Mouse (Mus musculus): ENCODE measurements around the gene Efna2. TPM values are rescaled to one million over a fixed set of nuclear protein-coding genes. Genes with fewer than 3 reads are reported as not detected.
"Not testable (repeated sequence)": the region's sequence is repeated elsewhere in the genome, so short reads cannot be mapped to it uniquely, and the experiment has no call there.

Gene Efna2
- total RNA-seq, 1 experiment from 2014 or later = 1.0 TPM

GRCm38 (mm10) chr10:80207201-80207600 is 27.9 kb downstream of the Efna2 start:
- ATAC-seq (replicated peaks; ENCODE audit: insufficient number of reproducible peaks, low FRiP score, low TSS enrichment, poor library complexity, severe bottlenecking) = no peak

DNA sequence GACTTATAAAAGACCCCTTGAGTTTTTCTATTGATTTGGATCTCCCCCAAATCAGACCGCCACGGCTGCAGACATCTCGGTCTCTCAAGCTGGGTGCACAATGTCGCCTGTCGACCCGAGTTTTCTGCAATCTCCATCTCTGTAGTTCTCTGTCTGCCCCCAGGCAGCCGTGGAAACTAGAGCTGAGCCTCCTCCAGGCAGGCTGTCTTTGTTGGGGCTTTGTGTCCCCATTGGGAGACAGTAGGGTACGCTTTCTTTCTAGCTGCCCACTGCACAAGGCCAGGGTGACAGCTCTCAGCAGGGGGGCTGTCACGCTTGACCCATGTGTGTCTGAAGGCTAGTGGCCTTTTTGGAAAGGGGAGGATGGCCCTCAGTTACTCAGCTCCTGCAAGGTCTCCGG is 28.4 kb downstream of the Efna2 start:
- ATAC-seq (replicated peaks; ENCODE audit: insufficient number of reproducible peaks, low FRiP score, low TSS enrichment, poor library complexity, severe bottlenecking) = no peak

- ATAC-seq (replicated peaks; ENCODE audit: insufficient number of reproducible peaks, low FRiP score, low TSS enrichment, poor library complexity, severe bottlenecking) = no peak
These were observed 29.0 kb downstream of the Efna2 start for GRCm38 (mm10) chr10:80208248-80208647.

- ATAC-seq (replicated peaks; ENCODE audit: insufficient number of reproducible peaks, low FRiP score, low TSS enrichment, poor library complexity, severe bottlenecking) = no peak
These were observed 29.6 kb downstream of the Efna2 start for GRCm38 (mm10) chr10:80208841-80209371.

DNA sequence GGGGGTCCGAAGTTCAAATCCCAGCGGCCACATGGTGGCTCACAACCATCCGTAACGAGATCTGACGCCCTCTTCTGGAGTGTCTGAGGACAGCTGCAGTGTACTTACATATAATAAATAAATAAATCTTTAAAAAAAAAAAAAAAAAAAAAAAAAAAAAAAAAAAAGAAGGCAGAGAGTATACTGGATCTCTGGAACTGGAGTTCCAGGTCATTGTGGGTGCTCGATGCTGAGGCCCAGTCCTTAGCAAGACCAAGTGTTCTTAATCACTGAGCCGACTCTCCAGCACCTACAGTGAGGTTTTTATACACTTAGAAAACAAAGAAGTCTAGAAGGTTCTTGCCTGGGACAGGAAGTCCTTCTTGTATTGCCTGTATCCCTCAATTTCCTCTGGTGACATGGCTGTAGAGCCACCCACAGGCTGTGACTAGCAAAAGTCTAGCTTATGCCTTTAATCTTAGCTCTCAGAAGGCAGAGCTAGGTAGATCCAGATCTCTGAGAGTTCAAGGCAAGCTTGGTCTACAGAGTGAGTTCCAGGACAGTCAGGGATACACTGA is 32.3 kb downstream of the Efna2 start:
- not testable (repeated sequence) for ATAC-seq (replicated peaks; ENCODE audit: insufficient number of reproducible peaks, low FRiP score, low TSS enrichment, poor library complexity, severe bottlenecking)

DNA sequence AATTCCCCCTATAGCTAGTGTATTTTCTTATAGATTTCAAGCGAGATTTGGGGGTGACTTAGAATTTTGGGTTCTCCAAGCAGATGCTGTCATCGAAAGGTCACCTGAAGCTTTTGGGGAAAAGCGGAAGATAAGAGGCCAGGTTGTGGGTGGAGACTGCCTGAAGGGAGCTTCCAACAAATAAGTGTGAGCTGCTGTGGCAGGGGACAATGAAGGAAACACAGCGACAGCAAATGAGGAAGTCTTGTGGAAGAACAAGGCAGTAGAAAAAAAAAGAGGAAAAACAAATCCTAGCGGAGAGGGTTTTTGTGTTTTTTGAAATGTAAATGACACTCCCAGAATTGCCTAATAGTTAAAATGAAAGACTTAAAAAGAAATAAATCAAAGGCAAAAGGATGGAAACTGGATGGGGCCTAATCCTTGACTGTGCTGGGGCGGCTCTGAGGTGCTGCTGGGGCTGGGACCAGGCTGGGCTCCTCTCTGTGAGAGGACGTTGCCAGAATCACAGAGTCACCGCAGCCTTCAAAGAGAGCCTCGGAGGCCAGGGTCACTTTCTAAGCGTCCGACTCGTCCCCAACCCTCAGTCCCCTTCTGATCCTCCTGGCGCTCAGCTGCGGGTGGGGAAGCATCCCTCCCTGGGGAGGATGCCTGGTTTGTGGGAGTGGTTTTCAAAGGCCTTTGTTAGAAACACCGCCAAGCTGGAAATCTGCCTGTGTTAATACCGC is 35.9 kb downstream of the Efna2 start:
- peak; percentile 53; the same call in 1 of the 2 replicates for ATAC-seq (replicated peaks; ENCODE audit: insufficient number of reproducible peaks, low FRiP score, low TSS enrichment, poor library complexity, severe bottlenecking)

DNA sequence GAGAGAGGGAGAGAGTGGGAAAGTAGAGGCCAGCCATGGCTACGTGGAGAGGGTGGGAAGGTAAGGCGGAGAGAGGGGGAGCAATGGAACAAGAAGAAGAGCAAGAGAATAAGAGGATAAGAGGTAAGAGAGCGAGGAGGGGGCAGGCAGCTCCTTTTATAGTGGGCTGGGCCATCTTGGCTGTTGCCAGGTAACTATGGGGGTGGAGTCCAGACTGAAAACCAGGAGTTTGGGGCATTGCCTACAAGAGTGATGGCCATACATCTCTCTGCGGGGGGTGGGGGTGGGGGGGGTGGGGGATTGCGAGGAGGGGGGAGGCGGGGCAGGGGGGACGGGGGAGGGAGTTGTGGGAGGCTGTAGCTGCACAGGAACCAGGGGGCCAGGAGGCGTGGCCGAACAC is 41.4 kb downstream of the Efna2 start:
- ATAC-seq (replicated peaks; ENCODE audit: insufficient number of reproducible peaks, low FRiP score, low TSS enrichment, poor library complexity, severe bottlenecking) = no peak

GRCm38 (mm10) chr10:80223137-80223536 is 43.9 kb downstream of the Efna2 start:
- 0 out of 2 replicates have a peak, but pooled peaks have one; percentile 47 for ATAC-seq (replicated peaks; ENCODE audit: insufficient number of reproducible peaks, low FRiP score, low TSS enrichment, poor library complexity, severe bottlenecking)

DNA sequence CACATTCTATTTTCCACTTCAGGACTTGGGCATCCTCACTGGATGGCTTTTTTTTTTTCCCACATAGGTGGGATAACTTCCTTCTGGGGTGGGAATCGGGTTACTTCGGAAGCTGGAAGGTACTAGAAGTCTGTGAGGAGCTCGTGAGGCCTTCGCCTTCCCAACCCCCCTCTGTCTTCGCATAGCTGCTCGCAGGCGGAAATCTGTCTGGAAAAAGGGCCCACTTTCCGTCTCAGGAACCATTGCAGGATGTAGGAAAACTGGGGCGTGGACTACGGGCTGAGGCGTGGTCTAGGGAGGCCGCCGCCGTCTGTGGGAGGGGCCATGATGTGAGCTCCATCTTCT is 46.8 kb downstream of the Efna2 start:
- no peak for ATAC-seq (replicated peaks; ENCODE audit: insufficient number of reproducible peaks, low FRiP score, low TSS enrichment, poor library complexity, severe bottlenecking)

DNA sequence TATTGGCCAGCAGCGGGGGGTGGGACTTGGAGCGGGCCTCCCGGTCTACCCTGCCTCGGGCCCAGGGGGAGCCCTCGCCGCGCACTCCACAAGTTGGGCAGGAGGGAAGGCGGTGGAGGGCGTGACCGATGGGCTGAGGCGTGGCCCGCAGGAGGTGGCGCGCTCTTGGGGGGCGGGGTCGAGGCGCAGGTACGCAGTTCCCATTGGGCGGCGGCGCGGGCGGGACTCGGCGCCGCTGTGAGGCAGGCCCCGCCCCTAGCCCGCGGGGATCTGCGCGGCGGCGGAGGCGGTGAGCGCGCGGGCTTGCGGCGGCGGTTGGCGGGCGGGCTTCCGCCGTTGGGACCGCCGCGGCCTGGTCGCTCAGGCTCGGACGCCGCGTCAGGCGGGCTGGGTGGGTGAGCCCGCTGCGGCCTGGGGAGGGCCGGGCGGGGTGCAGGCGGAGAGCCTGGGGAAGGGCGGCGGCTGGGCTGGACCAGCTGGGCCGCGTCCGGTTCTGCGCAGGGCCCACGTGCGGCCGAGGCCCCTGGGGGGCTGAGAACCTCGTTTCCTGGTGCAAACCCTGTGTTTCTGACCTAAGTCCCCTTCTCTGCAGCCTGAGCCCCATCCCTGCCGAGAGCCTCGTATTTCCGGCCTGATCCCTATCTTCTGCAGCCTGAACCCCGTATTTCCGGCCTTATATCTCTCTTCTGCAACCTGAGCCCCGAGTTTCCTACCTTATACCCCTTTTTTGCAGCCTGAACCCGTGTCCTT is 47.3 kb downstream of the Efna2 start, which contains the start of gene Mum1:
Gene Mum1 (plus strand): TSS at position 19 of the 750 bp plus-strand sequence.
- ATAC-seq (replicated peaks; ENCODE audit: insufficient number of reproducible peaks, low FRiP score, low TSS enrichment, poor library complexity, severe bottlenecking) = peak; percentile 94

DNA sequence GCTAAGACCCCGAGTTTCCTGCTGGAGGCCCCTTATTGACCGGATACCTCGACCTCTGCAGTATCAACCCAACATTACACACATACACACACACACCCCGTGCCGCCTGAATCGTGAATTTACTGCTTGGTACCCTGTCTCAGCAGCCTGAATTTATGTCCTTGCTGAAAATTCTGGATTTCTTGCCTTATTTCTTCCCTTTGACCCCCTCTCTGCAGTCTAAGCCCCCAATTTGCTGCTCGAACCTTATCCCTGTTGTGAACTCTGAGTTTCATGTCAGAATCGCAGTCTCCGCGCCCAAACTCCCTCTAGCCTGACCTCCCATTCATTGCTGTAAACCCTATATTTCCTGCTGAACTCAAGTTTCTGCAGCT is 47.9 kb downstream of the Efna2 start:
- no peak for ATAC-seq (replicated peaks; ENCODE audit: insufficient number of reproducible peaks, low FRiP score, low TSS enrichment, poor library complexity, severe bottlenecking)

- no peak for ATAC-seq (replicated peaks; ENCODE audit: insufficient number of reproducible peaks, low FRiP score, low TSS enrichment, poor library complexity, severe bottlenecking)
These were observed 48.8 kb downstream of the Efna2 start for GRCm38 (mm10) chr10:80227877-80228775.

GRCm38 (mm10) chr10:80236145-80236825 is 57.0 kb downstream of the Efna2 start:
- ATAC-seq (replicated peaks; ENCODE audit: insufficient number of reproducible peaks, low FRiP score, low TSS enrichment, poor library complexity, severe bottlenecking) = no peak

- no peak for ATAC-seq (replicated peaks; ENCODE audit: insufficient number of reproducible peaks, low FRiP score, low TSS enrichment, poor library complexity, severe bottlenecking)
These were observed 57.7 kb downstream of the Efna2 start for GRCm38 (mm10) chr10:80237020-80237419.

DNA sequence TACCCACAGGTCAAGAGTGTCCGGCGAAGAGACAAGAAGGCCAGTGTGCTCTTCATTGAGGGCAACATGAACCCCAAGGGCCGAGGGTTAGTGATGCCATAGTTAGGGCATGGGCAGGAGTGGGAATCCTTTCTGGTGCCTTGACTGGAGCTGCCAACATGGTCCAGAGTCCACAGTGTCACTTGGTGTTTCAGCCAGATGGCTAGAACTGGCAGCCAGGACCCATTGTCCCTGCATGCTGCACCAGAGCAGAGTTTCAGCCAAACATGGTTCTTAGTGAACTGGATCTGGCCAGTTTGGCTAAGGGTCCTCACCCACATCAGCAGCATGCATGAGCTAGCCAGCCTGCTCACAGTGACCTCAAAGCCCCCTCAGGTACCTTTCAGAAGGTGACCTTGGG is 59.0 kb downstream of the Efna2 start:
- ATAC-seq (replicated peaks; ENCODE audit: insufficient number of reproducible peaks, low FRiP score, low TSS enrichment, poor library complexity, severe bottlenecking) = no peak
